Mouse (Mus musculus) left cerebral cortex, postnatal 25 days (tissue): Measurements from ENCODE around the gene Brap. TPM values are rescaled to one million over a fixed set of nuclear protein-coding genes. Genes with fewer than 3 reads are reported as not detected.

Experiments used
- DNase-seq, 2 experiments: peaks; one replicate each; pipeline ENCODE4 v3.0.0; 2022; ENCODE audit warnings: low spot score in 2 of 2, mixed read lengths in 1 of 2
- intact Hi-C: fragments of 180-260 bp; cut with DNase I; formaldehyde crosslinking; loops from one replicate; pipeline ENCODE4 v1.15.1; 2025
- total RNA-seq, 2 experiments: library from RNA; stranded (reverse); gene quantifications; 2 replicates each; pipeline ENCODE4 v1.2.3; 2021

Gene Brap
- total RNA-seq, 2 experiments from 2014 or later = 65.3 to 65.5 TPM

DNA sequence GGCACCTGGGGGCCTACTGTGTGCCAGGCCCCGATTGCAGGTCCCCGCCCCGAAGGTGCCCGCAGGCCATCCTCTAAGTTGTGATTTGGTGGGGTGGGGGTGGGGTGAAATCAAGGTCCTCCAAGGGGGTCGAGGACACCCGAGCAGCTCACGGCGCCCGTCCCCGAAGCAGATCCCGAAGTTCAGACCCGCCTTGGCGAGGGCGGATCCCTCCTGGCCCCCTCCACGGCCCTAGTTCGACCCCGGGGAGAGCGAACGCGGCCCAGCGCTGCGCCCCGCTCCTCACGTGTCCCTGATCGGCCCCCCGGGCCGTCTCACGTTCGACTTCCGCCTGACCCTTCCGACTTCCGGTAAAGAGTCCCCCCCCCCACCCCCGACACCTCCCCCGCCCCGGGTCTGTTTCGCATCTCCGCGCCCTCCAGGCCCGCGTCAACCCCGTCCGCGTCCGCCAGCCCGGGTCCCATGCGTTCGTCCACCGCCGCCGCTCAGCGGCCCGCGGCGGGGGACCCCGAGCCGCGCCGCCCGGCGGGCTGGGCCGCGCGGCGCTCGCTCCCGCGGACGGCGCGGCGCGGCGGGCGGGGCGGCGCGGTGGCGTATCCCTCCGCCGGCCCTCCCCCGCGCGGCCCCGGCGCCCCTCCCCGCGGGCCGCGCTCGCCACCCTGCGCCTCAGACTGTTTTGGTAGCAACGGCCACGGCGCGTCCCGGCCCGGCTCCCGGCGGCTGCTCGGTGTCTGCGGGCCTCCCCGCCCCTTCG is 51.0 kb downstream of the Brap start, which contains the start of gene Atxn2:
Gene Atxn2 (plus strand): TSS at position 164 of the 754 bp plus-strand sequence.
- peak; percentile 74 to 83 for DNase-seq
- intact Hi-C loops = loop anchor here (5.0 to 10.0 kb wide), 4 partner anchors 49 to 443 kb away; partner anchors contain the start of genes Acad10, Brap, Ppp1cc and Sh2b3

- intact Hi-C loops = loop anchor here (5.0 to 10.0 kb wide), 4 partner anchors 50 to 443 kb away; partner anchors contain the start of genes Acad10, Brap, Ppp1cc and Sh2b3
- DNase-seq = no peak
Measured at GRCm38 (mm10) chr5:121711928-121712231, 51.5 kb downstream of the Brap start.

GRCm38 (mm10) chr5:121712232-121712933 is 52.0 kb downstream of the Brap start:
- DNase-seq = peak in 1 of 2 experiments; percentile 32
- intact Hi-C loops = loop anchor here (5.0 to 10.0 kb wide), 4 partner anchors 50 to 442 kb away; partner anchors contain the start of genes Acad10, Brap, Ppp1cc and Sh2b3

DNA sequence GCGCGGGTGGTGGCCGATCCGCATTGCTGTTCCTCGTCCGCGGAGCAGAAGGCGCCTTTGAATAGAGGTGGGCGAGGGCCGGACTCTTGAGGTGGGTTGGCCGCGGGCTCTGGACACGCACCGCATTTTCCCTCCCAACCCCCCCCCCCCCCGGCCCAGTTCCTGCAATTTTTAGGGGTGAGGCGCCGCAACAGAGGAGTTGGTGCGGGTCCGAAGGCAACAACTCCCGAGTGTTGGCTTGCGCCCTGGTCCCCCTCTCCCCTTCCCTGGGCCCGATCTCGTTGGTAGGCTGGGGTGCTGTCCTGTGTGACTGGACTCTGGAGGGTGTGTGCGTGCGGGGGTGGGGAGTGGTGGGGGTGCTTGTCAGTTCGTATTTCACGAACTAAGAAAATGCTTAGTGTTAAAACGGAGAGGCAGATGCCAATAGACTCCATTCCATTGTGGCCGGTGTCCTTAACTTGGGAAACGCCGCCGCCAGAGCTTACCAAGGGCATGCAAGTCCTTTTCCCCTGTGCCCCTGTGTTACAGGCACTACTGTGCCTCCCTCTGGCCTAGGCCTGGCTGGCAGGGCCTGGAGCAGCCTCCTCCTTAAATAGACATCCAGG is 52.7 kb downstream of the Brap start:
- intact Hi-C loops = loop anchor here (5.0 to 10.0 kb wide), 4 partner anchors 51 to 442 kb away; partner anchors contain the start of genes Acad10, Brap, Ppp1cc and Sh2b3
- peak; percentile 23 to 42 for DNase-seq

- intact Hi-C loops = loop anchor here (5.0 to 10.0 kb wide), 4 partner anchors 52 to 440 kb away; partner anchors contain the start of genes Acad10, Brap, Ppp1cc and Sh2b3
- no peak for DNase-seq
Measured at GRCm38 (mm10) chr5:121714331-121714730, 54.0 kb downstream of the Brap start.

- no peak for DNase-seq
- intact Hi-C loops = loop anchor here (5.0 to 10.0 kb wide), 4 partner anchors 52 to 440 kb away; partner anchors contain the start of genes Acad10, Brap, Ppp1cc and Sh2b3
Measured at GRCm38 (mm10) chr5:121714928-121715327, 54.6 kb downstream of the Brap start.

GRCm38 (mm10) chr5:121718462-121718861 is 58.1 kb downstream of the Brap start:
- intact Hi-C loops = loop anchor here (10.0 kb wide), 1 partner anchor 436 kb away; the partner anchor contains the start of gene Ppp1cc
- DNase-seq = no peak

GRCm38 (mm10) chr5:121720888-121721585 is 60.7 kb downstream of the Brap start:
- DNase-seq = no peak
- intact Hi-C loops = no loop called here

GRCm38 (mm10) chr5:121721841-121722240 is 61.5 kb downstream of the Brap start:
- intact Hi-C loops = no loop called here
- no peak for DNase-seq

- intact Hi-C loops = no loop called here
- DNase-seq = no peak
Measured at GRCm38 (mm10) chr5:121724678-121725077, 64.3 kb downstream of the Brap start.

- intact Hi-C loops = no loop called here
- DNase-seq = no peak
Measured at GRCm38 (mm10) chr5:121730057-121730456, 69.7 kb downstream of the Brap start.

GRCm38 (mm10) chr5:121736641-121737040 is 76.3 kb downstream of the Brap start:
- DNase-seq = no peak
- intact Hi-C loops = no loop called here

Other genes starting within 250 kb of the Brap start
- 1 to 10 TPM; 8.2 to 9.1 TPM for gene Tmem116, start 208.7 kb upstream of the Brap start, total RNA-seq
- 100 to 1,000 TPM; 145 to 151 TPM for gene Erp29, start 208.1 kb upstream of the Brap start, total RNA-seq
- gene Adam1b, start 157.1 kb upstream of the Brap start, total RNA-seq = under 1 TPM in 1 of 2 experiments, not detected in 1; 0.11 TPM
- 10 to 100 TPM in 1 of 2 experiments, 1 to 10 TPM in 1; 9.0 to 11.6 TPM for gene Adam1a, start 115.1 kb upstream of the Brap start, total RNA-seq
- gene Gm42878, start 115.1 kb upstream of the Brap start, total RNA-seq = not detected
- 10 to 100 TPM; 66.7 TPM for gene Mapkapk5, start 114.7 kb upstream of the Brap start, total RNA-seq
- 100 to 1,000 TPM in 1 of 2 experiments, 10 to 100 TPM in 1; 99.7 to 104 TPM for gene Aldh2, start 66.7 kb upstream of the Brap start, total RNA-seq
- 1 to 10 TPM; 4.9 to 7.9 TPM for gene Acad12, start 41.6 kb upstream of the Brap start, total RNA-seq
- 1 to 10 TPM; 3.0 to 4.1 TPM for gene Acad10, start within 50 bp of the Brap start, total RNA-seq
- gene Atxn2, start 50.8 kb downstream of the Brap start, total RNA-seq = 100 to 1,000 TPM; 228 to 234 TPM
- 10 to 100 TPM; 21.6 to 22.1 TPM for gene Sh2b3, start 177.1 kb downstream of the Brap start, total RNA-seq
- gene Pheta1, start 188.4 kb downstream of the Brap start, total RNA-seq = 10 to 100 TPM in 1 of 2 experiments, 1 to 10 TPM in 1; 7.4 to 11.2 TPM